Mouse (Mus musculus) midbrain, embryonic 14.5 days (tissue): ENCODE measurements around the gene Man1c1. TPM values are rescaled to one million over a fixed set of nuclear protein-coding genes. Genes with fewer than 3 reads are reported as not detected.
A peak's percentile ranks its signal among the peaks of the same experiment; 100 is the strongest.

ENCODE experiments used
- ATAC-seq: fragments of 200-750 bp; cut with Nextera tagmentation; 2 replicates; pipeline ENCODE4 v1.8.0; 2017; ENCODE audit warnings: moderate number of reproducible peaks, moderate library complexity; ENCODE audit not compliant: low FRiP score, low TSS enrichment
- DNase-seq: peaks from one replicate; pipeline ENCODE4 v3.0.0-alpha.2; 2015
- H3K27ac ChIP-seq: fragments of 300-500 bp; sonication (generic); replicated peaks from 2 replicates; pipeline ENCODE4 v1.5.1; 2014; ENCODE audit warnings: mild to moderate bottlenecking, low read depth, low read length, moderate library complexity
- H3K27me3 ChIP-seq: fragments of 300-500 bp; sonication (generic); 2 replicates; pipeline ENCODE4 v1.6.1; 2014; ENCODE audit warnings: low read length, control low read depth, mixed read lengths; ENCODE audit not compliant: control insufficient read depth, insufficient read depth
- H3K36me3 ChIP-seq: fragments of 300-500 bp; sonication (generic); 2 replicates; pipeline ENCODE4 v1.6.1; 2014; ENCODE audit warnings: low read length, control low read depth; ENCODE audit not compliant: control insufficient read depth, insufficient read depth
- H3K4me1 ChIP-seq: fragments of 300-500 bp; sonication (generic); 2 replicates; pipeline ENCODE4 v1.6.1; 2014; ENCODE audit warnings: mild to moderate bottlenecking, antibody characterized with exemption, low read length, control low read depth; ENCODE audit not compliant: control insufficient read depth, insufficient read depth
- H3K4me2 ChIP-seq: fragments of 300-500 bp; sonication (generic); 2 replicates; pipeline ENCODE4 v1.6.1; 2014; ENCODE audit warnings: mild to moderate bottlenecking, low read length, moderate library complexity
- H3K4me3 ChIP-seq: fragments of 300-500 bp; sonication (generic); replicated peaks from 2 replicates; pipeline ENCODE4 v1.5.1; 2014; ENCODE audit warnings: low read depth, low read length
- H3K9ac ChIP-seq: fragments of 300-500 bp; sonication (generic); replicated peaks from 2 replicates; pipeline ENCODE4 v1.6.1; 2014; ENCODE audit warnings: mild to moderate bottlenecking, low read length, moderate library complexity
- H3K9me3 ChIP-seq: fragments of 300-500 bp; sonication (generic); 2 replicates; pipeline ENCODE4 v1.6.1; 2016; ENCODE audit warnings: low read length, control low read depth, mixed read lengths; ENCODE audit not compliant: control insufficient read depth
- WGBS: fragments of 180-500 bp; shearing (Covaris S2); extraction: QIAGEN DNeasy Blood & Tissue Kit; methylation state at CpG from one replicate; pipeline ENCODE4 v1.1.7; 2014; 5-methylcytosine and 5-hydroxymethylcytosine counted together
- polyA plus RNA-seq: library from polyadenylated mRNA; unstranded; fragments of >200 nt; fragmentation: Nextera tagmentation; extraction: Ambion mirVana; gene quantifications from 2 replicates; pipeline ENCODE4 v1.2.1, GENCODE M21; 2014

Man1c1 gene
- polyA plus RNA-seq, 1 experiment from 2014 or later, result 4.9 TPM

- no peak for ATAC-seq
- Histone ChIP-seq H3K4me3 (no peak overlapping the region), H3K36me3 (no peaks in the 10 kb centered on the region), H3K9ac (no peak overlapping the region), H3K9me3 (no peaks in the 10 kb centered on the region), H3K4me2 (no peak overlapping the region), H3K4me1 (0 out of 2 replicates have a peak, but pooled peaks cover 7% of the 10 kb centered on the region), H3K27me3 (no peaks in the 10 kb centered on the region), H3K27ac (no peak overlapping the region)
- 84% methylated on average over 16 of the region's 16 CpGs for WGBS
- no peak for DNase-seq
Observed at GRCm38 (mm10) chr4:134745900-134746661, 42.0 kb upstream of the Man1c1 start.

GRCm38 (mm10) chr4:134743881-134744633 is 40.0 kb upstream of the Man1c1 start:
- H3K4me1 ChIP-seq, result 0 out of 2 replicates have a peak, but pooled peaks cover 7% of the 10 kb centered on the region
- no peak for ATAC-seq
- WGBS, result 29% methylated on average over 16 of the region's 16 CpGs
- H3K9me3 ChIP-seq, result no peaks in the 10 kb centered on the region
- peak overlapping the region; percentile 37; the same call in 1 of the 2 replicates for H3K27ac ChIP-seq
- H3K9ac ChIP-seq, result no peak overlapping the region
- H3K27me3 ChIP-seq, result no peaks in the 10 kb centered on the region
- no peak overlapping the region for H3K4me3 ChIP-seq
- H3K36me3 ChIP-seq, result no peaks in the 10 kb centered on the region
- DNase-seq, result peak; percentile 32
- no peak overlapping the region for H3K4me2 ChIP-seq

GRCm38 (mm10) chr4:134741949-134742348 is 37.9 kb upstream of the Man1c1 start:
- no peak for ATAC-seq
- no peak overlapping the region for H3K27ac ChIP-seq
- no peak overlapping the region for H3K9ac ChIP-seq
- WGBS, result 78% methylated on average over 8 of the region's 8 CpGs
- H3K9me3 ChIP-seq, result no peaks in the 10 kb centered on the region
- H3K4me2 ChIP-seq, result no peak overlapping the region
- 0 out of 2 replicates have a peak, but pooled peaks cover 7% of the 10 kb centered on the region for H3K4me1 ChIP-seq
- DNase-seq, result no peak
- H3K27me3 ChIP-seq, result no peaks in the 10 kb centered on the region
- H3K4me3 ChIP-seq, result no peak overlapping the region
- no peaks in the 10 kb centered on the region for H3K36me3 ChIP-seq

GRCm38 (mm10) chr4:134740186-134740585 is 36.1 kb upstream of the Man1c1 start:
- Histone ChIP-seq H3K27ac (no peak overlapping the region), H3K36me3 (no peaks in the 10 kb centered on the region), H3K4me2 (no peak overlapping the region), H3K9ac (no peak overlapping the region), H3K27me3 (no peaks in the 10 kb centered on the region), H3K9me3 (no peaks in the 10 kb centered on the region), H3K4me1 (0 out of 2 replicates have a peak, but pooled peaks cover 7% of the 10 kb centered on the region), H3K4me3 (no peak overlapping the region)
- DNase-seq (no peak), ATAC-seq (no peak)
- WGBS, result 94% methylated on average over 4 of the region's 4 CpGs

GRCm38 (mm10) chr4:134739530-134739929 is 35.4 kb upstream of the Man1c1 start:
- Histone ChIP-seq H3K4me2 (no peak overlapping the region), H3K27ac (no peak overlapping the region), H3K27me3 (no peaks in the 10 kb centered on the region), H3K4me3 (no peak overlapping the region), H3K36me3 (no peaks in the 10 kb centered on the region), H3K9ac (no peak overlapping the region), H3K4me1 (0 out of 2 replicates have a peak, but pooled peaks cover 7% of the 10 kb centered on the region), H3K9me3 (no peaks in the 10 kb centered on the region)
- ATAC-seq (no peak), DNase-seq (no peak)
- 87% methylated on average over 3 of the region's 3 CpGs for WGBS

GRCm38 (mm10) chr4:134737365-134737910 is 33.3 kb upstream of the Man1c1 start:
- H3K9me3 ChIP-seq, result no peaks in the 10 kb centered on the region
- ATAC-seq, result no peak

GRCm38 (mm10) chr4:134736147-134736546 is 32.1 kb upstream of the Man1c1 start:
- Histone ChIP-seq H3K27me3 (no peaks in the 10 kb centered on the region), H3K9me3 (no peaks in the 10 kb centered on the region), H3K4me2 (no peak overlapping the region), H3K9ac (no peak overlapping the region), H3K4me1 (no peaks in the 10 kb centered on the region), H3K36me3 (no peaks in the 10 kb centered on the region), H3K27ac (no peak overlapping the region), H3K4me3 (no peak overlapping the region)
- ATAC-seq (no peak), DNase-seq (no peak)
- 70% methylated on average over 7 of the region's 7 CpGs for WGBS

More at GRCm38 (mm10) chr4:134737365-134737910, 33.3 kb upstream of the Man1c1 start:
- H3K4me2 ChIP-seq, result no peak overlapping the region
- WGBS, result 59% methylated on average over 14 of the region's 14 CpGs
- no peaks in the 10 kb centered on the region for H3K36me3 ChIP-seq
- DNase-seq, result peak; percentile 38
- no peak overlapping the region for H3K4me3 ChIP-seq
- no peaks in the 10 kb centered on the region for H3K4me1 ChIP-seq
- no peak overlapping the region for H3K27ac ChIP-seq
- H3K9ac ChIP-seq, result no peak overlapping the region
- no peaks in the 10 kb centered on the region for H3K27me3 ChIP-seq

GRCm38 (mm10) chr4:134734629-134735081 is 30.6 kb upstream of the Man1c1 start:
- WGBS, result 58% methylated on average over 9 of the region's 9 CpGs
- H3K27ac ChIP-seq, result no peak overlapping the region
- ATAC-seq (no peak), DNase-seq (no peak)
- H3K27me3 ChIP-seq, result no peaks in the 10 kb centered on the region
- H3K36me3 ChIP-seq, result no peaks in the 10 kb centered on the region
- H3K9me3 ChIP-seq, result no peaks in the 10 kb centered on the region
- no peak overlapping the region for H3K4me3 ChIP-seq
- H3K9ac ChIP-seq, result no peak overlapping the region
- no peak overlapping the region for H3K4me2 ChIP-seq
- peaks cover 8% of the 10 kb centered on the region for H3K4me1 ChIP-seq
